Mouse (Mus musculus): ENCODE results near the gene Rpl19.

Rpl19 gene

DNA sequence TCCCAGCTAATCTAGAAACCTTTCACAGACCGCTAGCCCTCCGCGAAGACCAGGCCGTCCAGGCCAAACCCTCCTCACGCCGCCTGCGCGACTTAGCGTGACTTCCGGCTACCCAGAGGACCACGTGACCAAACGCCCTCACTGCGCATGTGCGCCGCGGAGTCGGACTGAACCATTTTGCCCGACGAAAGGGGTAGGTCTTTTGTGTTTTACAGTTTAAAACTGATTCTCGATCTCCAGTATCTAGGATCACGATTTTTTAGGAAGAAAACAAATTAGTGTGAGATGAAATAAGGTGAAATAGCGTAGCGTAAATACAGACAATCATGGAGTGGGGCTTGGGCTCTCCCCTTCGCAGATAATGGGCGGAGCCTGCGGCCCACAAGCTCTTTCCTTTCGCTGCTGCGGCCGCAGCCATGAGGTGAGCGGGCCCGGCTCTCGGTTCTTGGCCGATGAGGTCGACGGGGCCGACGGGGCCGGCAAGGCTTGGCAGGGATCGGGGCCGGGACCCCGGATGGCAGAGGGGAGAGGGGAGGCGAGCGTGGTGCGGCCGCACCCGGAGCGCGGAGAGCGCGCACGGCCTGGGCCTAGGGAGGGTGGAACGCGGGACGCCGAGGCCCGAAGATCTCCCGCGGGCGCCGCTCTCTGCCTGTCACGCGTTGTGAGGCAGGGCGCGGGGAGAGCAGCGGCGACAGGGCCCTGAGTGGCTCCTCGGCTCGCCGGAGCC, at the start of gene Rpl19:
TSS of gene Rpl19 (plus strand) at position 141 of the 727 bp plus-strand sequence.
- peak; percentile 96 for DNase-seq

DNA sequence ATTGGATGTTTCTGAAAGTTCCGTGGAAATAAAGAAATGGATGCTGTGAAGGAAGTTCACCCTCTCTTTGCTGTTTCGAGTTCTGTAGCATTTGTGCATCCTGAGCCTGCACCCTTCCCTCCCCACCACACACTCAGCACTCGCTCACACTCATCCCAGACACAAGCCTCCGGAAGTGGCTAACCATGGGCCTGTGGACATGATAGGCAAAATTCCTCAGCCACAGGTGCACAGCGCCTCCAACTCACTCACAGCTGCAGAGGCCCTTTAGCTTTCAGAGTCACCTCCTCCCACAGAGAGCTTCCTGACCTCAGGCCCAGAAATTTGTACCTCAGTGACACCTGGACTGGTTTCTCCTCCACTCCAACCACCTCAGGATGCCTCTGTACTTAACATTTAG, 48.7 kb upstream of the Rpl19 start:
- no peak for DNase-seq

DNA sequence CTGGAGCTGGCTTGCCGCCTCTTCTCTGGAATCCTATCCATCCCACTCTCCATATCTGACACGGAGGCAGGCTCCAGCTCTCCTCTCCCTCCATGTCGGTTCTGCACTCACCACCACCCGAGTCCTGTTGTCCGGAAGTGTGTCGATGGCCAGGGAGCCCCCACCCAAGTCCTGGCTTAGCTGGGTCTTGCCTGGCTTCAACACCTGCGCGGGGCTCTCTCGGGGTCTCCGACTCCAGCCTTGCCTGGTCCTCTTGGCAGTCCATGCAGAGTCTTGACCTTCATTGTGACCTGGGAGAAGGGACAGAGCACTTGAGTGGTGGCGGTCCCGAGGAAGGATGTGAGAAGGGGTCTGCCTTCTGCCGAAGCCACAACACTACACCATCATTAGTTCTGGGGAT, 48.1 kb upstream of the Rpl19 start:
- DNase-seq: no peak

DNA sequence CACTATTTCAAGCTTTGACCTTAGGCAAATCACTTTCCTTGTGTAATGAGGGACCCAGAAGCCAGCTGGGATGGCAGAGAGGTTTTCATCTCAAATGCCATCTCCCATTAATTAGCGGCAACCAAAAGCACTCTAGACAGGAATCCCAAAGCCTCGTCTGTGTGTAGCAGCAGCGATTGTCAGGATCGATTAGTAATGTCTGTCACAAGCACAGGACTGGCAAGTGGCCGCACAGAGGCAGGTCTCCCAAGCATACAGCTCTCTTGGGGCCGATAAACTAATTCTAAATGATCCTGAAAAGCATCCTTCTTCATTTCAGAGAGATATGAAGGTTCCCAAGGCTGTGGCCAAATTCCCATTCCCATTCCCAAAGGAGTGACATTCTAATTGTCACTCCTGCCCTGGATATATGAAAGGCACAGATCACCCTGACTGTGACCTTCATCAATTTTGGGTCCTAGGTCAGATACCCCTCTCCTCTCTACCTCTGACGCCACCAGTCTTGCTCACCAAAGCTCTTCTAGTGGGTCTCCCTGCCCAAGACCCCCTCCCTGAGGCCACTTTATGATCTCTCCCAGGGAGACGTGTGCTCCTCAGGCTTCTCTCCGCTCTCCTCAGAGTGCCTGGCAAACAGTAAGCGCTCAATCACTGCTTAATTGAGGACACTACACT, 46.5 kb upstream of the Rpl19 start:
- peak; percentile 62 for DNase-seq

DNA sequence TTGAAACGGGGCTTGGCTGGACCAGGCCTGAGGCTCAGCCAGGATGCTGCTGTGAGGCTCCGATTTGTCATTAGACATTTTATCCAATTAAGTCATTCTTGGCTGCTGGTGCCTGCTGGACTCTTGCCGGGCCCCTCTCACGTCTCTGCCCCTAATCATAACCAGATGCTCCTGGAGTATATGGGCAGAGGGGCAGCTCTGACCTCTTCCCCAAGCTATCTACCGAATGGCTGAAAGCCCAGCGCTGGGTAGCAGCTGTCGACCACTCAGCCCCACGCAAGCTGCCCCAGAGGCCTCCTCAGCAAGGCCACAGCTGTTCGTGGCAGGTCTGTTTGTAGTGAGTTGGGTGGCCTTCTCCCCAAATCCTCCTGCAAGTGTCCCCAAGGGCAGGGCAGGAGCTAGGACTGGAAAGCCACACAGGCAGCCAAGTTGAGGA, 46.0 kb upstream of the Rpl19 start:
- peak; percentile 65 for DNase-seq

DNA sequence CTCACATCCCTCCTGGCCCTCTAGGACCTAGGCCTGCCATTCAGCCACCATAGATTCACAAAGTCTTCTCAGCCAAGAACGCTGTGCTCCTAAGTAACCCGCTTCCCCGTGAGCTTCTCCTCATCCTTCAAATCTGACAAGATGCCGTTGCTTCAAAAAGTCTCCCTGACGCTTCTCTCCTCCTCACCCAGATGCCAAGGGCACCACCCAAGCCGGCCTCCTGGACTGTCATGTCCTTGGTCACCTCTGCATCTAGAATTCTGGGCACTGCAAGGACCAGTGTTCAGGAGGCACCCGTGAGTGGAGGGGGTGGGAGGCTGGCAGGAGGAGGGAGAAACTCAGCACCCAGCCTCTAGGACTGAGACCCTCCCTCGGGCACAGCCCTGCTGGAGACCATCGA, 43.8 kb upstream of the Rpl19 start:
- DNase-seq: no peak

DNA sequence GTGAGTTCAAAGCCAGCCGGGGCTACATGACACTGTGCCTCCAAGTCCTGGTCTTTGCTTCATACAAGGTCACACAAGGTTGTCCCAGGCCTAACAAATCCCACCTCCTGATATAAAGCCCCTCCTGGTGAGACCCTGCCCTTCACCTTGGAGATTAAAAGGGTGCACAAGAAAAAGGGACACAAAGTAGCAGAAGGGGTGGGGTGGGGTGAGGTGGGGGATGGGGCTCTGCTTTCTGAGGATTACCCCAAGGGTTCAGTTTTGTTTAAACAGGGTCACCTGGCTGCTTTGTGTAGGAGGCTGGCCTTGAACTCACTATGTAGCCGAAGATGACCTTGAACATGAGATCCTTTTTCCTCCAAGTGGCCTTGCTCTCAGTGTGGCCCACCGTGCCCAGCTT, 43.0 kb upstream of the Rpl19 start:
- no peak for DNase-seq

DNA sequence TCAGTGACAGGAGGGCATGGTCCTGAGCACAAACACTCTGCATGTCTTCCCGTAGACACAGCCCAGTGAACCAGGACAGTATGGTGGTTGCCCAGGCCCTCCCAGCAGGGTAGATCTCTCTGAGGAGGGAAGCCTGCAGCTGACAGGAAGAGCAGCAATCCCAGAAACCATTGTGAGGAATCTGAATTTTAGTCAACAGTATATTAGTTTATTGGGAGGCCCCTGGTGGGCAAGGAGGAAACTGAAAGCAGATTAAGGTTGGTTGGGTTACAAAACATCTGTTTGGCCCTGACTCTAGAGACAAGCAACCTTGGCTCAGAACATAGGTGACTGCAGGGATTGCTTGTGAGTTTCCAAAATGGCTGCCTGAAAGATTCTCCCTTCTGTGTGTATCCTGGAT, 42.5 kb upstream of the Rpl19 start:
- DNase-seq: no peak

DNA sequence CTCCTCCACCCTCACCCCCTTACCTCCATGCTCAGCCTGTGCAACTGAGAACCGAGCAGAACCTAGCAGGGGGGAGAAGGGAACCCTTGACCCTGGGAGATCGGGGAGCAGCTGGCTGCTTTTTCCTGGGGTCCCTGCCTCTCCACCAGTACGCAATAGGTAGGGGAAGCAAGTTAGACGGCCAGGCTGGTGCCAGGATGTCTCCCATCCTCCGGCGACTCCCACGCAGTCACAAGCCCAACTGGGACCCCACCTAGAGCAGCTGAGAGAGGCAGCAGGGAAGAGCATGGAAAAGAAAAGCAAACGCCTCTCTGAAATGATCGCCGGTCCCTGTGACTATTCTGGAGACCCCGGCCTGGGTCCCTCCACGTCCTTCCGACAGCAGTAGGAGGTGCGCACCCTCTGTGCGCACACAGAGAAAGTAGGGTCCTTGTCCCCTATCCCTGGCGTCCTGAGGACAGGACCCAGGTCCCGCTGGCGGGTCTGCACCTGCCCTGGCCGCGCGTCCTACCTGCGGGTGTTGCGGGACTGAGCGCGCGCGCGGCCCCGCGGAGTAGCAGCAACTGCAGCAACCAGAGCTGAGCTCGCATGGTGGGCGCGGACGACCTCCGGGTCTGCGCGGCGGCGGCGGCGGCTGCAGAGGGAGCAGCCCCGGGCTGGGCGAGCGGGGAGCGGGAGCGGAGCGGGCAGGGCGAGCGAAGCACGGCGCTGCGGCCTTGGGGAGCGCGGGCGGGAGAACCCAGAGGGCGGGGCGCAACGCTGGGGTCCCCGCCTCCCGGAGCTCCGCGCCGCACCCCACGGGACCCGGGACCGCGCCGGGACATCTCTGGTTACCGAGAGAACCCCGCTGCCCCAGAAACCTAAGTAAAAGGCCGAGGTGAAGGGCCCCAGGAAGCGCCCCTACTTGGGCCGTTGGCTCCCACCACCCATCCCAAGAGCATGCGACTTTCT, 40.5 kb upstream of the Rpl19 start, which contains the start of gene Plxdc1:
TSS of gene Plxdc1 (minus strand) at position 718 of the 951 bp plus-strand sequence.
- peak; percentile 59 for DNase-seq

DNA sequence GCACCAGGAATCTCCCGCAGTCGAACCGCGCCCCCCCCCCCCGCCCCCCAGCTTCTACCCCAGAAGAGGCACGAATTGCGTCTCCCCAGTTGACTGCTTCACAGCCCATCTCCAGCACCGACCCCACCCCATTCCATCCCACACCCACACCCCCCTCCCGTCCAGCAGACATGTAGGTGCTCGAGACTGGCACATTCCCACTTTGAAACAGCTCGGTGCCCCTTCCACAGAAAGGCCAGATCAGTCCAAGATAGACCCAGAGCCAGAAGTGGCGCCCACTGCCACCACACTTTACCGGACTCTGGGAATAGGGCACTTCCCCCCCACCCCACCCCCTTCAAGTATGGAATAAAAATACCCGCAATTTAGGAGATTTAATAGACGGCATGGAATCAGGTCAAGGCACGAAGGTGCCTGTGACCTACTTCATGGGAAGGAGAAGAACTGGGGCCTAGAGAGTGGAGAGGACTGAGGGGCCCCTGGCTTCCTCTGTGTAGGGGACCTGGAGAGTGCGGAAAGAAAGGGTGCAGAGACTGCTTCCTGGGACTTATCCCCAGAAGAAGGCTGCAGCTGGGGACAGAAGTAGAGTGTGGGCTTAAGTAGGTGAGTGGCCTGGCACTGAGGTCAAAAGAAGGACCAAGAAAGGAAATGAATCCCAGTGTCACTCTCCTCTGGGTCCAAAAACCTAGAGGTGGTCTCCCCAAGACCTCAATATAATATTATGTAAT, 39.6 kb upstream of the Rpl19 start:
- DNase-seq: no peak

DNA sequence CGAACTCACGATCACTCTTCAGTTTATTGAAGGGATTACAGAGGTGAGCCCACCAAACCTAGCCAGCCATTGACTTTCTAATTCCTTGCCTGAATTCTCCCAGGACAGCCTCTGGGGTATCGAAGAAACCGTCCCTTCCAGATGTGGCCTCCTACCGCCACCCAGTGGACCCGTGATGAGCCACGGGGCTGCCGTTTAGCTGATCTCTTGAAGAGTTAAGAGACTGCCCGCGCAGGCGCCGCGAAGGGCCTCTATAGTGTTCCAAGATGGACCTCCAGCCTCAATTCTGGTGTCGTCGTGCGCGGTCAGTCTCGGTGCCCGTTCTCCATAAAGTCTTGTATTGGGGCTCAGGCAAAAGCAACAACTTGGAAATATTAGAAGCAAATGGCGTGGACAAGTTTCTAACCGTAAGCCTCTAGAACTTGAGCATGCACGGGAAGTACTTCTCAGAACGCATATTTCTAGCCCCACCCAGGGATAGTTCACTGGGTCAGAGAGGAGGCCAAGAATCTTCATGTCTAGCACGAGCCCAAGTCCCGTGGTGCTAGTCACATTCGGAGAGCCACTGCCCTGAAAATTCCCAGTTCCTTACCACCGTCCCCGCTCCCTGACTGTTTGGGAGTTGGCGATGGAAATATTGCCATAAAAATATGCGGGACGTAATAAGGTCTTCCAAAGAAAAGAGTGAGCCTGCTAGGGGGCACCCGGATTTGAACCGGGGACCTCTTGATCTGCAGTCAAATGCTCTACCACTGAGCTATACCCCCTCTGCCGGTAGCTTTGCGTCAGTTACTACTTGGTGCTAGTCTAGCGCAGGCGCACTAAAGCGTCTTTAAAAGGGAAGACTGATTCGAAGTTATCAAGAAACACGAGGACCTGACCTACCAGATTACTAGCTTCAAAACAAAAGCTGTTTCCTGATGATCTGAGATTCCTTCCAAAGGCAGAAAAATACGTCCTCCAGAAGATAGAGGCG, 38.7 kb upstream of the Rpl19 start:
- DNase-seq: peak; percentile 94

DNA sequence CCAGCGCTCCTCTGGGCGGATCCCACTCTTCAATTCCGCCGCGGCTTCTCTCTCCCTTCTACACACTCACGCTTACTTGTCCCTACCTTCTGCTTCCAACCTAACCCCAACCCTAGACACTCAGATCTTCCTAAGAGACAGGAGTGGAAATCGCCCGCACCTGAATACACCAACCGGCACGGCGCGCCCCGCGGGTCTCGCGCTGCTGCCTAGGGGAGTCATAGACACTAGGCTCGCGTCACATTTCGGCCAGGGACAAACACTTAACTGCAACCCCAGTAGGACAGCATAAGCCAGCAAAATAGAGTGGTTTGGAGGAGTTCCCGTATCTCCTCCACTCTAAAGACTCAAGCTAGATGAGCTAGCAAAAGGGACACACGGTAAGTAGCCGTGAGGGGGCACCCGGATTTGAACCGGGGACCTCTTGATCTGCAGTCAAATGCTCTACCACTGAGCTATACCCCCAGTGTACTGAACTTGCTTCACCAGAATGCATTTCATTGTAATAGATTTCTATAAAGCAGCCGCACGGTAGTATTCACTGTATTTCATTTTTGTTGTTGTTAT, 37.9 kb upstream of the Rpl19 start:
- peak; percentile 94 for DNase-seq

DNA sequence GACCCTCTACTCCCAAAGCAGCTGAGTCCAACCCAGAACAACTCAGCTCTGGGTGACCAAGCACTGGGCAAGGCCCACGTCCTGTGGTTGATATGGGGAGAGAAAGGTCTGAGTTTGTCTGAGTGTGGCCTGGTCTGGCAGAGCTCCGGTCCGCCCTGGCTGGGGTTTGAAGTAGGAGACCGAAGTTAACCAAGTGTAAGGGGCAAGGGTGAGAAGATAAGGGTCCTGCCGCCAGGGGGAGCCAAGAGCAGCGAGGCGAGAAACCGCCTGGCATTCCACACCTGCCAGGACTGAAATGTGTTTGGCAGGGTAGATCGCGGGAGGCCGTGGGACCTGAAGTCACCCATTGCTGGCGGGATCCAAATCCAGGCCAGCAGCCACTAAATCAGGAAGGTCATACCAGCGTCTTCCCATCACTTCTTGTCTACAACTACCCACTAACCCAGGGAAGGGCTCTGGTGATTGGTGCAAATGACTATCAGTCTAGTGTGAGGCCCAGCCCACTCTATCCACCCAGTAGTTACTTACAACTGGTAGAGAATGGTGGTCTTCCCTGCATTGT, 31.9 kb upstream of the Rpl19 start:
- peak; percentile 86 for DNase-seq

DNA sequence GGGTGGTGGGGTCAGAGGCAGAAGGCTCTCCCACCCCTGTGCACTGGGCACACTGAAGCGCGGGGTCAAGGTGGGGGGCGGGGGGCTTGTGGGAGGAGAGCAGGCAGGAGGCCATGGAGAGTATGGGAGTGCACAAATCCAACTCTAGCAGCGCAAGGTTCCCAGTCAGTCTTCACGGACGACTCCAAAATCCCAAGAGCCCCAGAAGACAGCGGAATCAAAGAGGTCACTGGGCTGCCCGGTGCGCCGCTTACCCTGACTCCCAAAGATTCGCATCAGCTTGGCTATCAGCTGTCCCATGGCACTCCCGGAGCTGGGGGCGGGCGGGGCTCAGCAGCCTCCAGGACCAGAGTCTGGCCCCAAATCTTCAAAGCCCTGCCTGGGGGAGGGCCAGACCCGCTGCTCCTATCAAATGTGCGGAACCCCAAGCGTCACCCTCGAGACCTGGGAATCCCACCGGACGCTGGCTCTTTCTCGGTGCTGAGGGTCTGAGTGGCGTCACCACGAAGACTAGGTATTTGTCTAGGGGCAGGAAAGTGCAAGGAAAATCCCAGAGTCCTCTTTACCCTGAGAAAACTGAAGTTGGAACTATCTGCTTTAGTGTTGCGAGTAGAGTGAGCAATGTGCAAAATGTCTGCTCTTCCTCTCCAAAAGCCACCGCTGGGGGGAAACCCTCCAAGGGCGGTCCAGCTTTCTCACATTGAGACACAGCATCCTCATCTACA, 30.8 kb upstream of the Rpl19 start, which contains the start of gene Arl5c:
TSS of gene Arl5c (minus strand) at position 618 of the 725 bp plus-strand sequence.
- DNase-seq: peak; percentile 68

DNA sequence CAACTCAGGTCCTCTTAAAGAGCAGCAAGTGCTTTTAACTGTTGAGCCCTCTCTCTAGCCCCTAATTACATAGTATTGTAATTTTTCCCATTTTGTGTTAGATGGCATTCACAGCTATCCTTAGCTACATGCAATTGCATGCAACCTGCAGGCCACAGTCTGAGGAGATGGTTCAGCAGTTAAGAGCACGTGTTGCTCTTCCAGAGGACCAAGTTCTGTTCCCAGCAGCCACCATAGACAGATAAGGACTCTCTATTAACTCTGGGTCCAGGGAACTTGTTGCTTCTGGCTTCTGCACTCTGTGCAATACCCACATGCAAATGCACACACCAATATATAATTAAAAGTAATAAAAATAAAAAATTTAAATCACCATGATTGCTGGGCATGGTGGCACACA, 29.8 kb upstream of the Rpl19 start:
- DNase-seq: no peak

DNA sequence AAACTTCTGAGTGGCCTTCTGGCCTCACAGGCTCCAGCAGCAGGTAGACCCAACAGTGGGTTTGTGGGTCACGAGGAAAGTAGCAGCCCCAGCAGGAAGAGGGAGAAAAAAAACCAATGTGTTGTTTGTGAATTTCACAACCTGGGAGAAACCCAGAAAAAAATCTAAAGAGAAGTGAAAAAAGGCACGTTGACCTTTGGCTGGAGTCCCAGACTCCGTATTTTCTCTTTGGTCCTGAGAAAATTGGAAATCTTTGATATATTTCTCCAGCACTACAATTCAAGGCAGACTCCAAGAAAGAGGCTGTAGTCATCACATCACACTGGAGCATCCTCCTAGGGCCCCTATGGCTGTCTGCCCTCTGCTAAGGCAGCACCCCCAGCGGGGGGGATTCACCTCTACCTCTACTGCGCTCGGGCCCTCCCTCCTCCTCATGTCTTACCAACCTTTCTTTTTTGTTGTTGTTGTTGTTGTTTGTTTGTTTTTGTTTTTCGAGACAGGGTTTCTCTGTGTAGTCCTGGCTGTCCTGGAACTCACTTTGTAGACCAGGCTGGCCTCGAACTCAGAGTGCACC, 29.0 kb upstream of the Rpl19 start:
- no peak for DNase-seq

DNA sequence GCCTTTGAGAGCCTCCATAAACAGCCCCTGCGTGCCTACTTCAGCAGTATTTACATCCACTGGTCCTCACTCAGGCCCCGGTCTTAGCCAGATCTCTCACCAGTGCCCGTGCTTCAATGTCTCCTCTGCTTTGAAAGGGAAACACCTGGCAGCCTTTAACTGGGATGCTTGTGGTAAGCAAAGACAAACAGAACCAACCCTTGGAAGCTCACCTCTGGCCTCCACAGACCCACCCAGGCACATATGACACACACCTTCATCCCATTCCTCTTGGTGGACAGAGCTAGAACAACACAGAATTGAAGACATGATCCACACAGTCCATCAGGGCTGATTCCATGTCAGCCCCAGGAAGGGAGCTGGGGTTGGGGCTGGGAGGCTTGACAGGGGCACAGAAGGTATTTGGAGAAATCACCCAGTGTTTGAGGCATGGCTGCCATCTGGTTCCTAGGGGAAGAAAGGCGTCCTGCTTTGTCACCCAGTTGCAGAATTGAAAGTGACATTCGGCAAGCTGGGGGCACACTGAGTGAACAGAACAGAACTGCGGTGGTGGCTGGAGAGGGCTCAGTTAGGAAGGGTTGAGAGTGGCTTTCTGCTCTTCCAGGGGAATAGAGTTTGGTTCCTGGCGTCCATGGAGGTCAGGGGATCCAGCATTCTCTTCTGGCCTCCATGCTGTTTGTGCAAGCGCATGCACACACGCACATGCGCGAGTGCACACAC, 28.3 kb upstream of the Rpl19 start:
- DNase-seq: no peak

DNA sequence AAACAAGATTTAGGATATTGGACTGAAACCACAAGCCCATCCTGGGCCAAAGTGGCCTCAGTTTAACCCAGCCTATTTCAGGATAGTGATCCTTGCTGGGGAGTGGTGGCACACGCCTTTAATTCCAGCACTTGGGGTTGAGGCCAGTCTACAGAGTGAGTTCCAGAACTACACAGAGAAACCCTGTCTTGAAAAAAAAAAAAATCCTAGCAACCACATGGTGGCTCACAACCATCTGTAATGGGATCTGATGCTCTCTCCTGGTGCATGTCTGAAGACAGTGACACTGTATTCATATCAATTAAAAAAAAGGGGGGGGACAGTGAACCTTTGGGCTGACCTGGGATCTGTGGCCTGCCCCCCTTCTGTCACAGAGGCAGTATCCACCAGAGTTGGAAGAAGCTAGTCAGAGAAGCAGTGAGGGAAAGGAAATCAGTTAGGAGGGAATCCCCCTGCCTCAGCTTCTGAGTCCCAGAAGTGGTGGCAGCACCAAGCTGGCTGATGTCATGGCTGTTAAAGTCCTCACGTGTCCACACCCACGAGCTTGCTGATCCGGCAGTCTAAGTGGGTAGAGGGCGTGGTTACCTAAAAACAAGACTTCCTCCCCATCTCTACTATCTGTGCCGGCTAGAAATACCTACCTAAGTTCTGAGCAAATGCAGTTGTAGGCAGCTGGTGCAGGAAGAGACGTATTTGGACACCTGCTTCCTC, 27.5 kb upstream of the Rpl19 start:
- no peak for DNase-seq

Data from retina, postnatal 1 day (tissue).